Mouse (Mus musculus) thymus, postnatal 0 days (tissue): ENCODE results near the gene Clec4b2. TPM values are rescaled to one million over a fixed set of nuclear protein-coding genes. Genes with fewer than 3 reads are reported as not detected.
"Not testable (repeated sequence)": the region's sequence is repeated elsewhere in the genome, so short reads cannot be mapped to it uniquely, and the experiment has no call there.

Experiments used
- DNase-seq: peaks from one replicate; pipeline ENCODE4 v3.0.0-alpha.2; 2015; ENCODE audit warnings: low spot score
- polyA plus RNA-seq: library from polyadenylated mRNA; unstranded; fragments of >200 nt; fragmentation: Nextera tagmentation; extraction: Ambion mirVana; gene quantifications from 2 replicates; pipeline ENCODE4 v1.2.1, GENCODE M21; 2015

Clec4b2 gene
- polyA plus RNA-seq = 0.12 and 0.18 TPM in 2 replicates

GRCm38 (mm10) chr6:123172593-123172992, at the start of gene Clec4b2:
Gene Clec4b2 (plus strand): TSS chr6:123172893.
- DNase-seq = no peak

GRCm38 (mm10) chr6:123123195-123123594, 49.5 kb upstream of the Clec4b2 start:
- no peak for DNase-seq

- no peak for DNase-seq
Observed at GRCm38 (mm10) chr6:123127173-123127572, 45.5 kb upstream of the Clec4b2 start.

- DNase-seq = not testable (repeated sequence)
Observed at GRCm38 (mm10) chr6:123137766-123138526, 34.7 kb upstream of the Clec4b2 start.

- no peak for DNase-seq
Observed at GRCm38 (mm10) chr6:123170106-123170505, 2.6 kb upstream of the Clec4b2 start.

GRCm38 (mm10) chr6:123171040-123171439, 1.7 kb upstream of the Clec4b2 start:
- DNase-seq = no peak

GRCm38 (mm10) chr6:123175549-123175948, 2.9 kb downstream of the Clec4b2 start:
- no peak for DNase-seq

- DNase-seq = not testable (repeated sequence)
Observed at GRCm38 (mm10) chr6:123184862-123185261, 12.2 kb downstream of the Clec4b2 start.

GRCm38 (mm10) chr6:123207187-123208076, 34.7 kb downstream of the Clec4b2 start:
- DNase-seq = no peak

GRCm38 (mm10) chr6:123208077-123208439, 35.4 kb downstream of the Clec4b2 start:
- DNase-seq = not testable (repeated sequence)

- DNase-seq = no peak
Observed at GRCm38 (mm10) chr6:123211726-123212125, 39.0 kb downstream of the Clec4b2 start.

- DNase-seq = no peak
Observed at GRCm38 (mm10) chr6:123227519-123228166, 55.0 kb downstream of the Clec4b2 start.

- DNase-seq = no peak
Observed at GRCm38 (mm10) chr6:123229644-123230043, 57.0 kb downstream of the Clec4b2 start, which contains the start of gene Clec4n. Gene Clec4n (plus strand): TSS chr6:123229843.

GRCm38 (mm10) chr6:123231149-123231548, 58.5 kb downstream of the Clec4b2 start:
- no peak for DNase-seq

- DNase-seq = no peak
Observed at GRCm38 (mm10) chr6:123237582-123237981, 64.9 kb downstream of the Clec4b2 start.

- no peak for DNase-seq
Observed at GRCm38 (mm10) chr6:123244201-123244600, 71.5 kb downstream of the Clec4b2 start.

- DNase-seq = not testable (repeated sequence)
Observed at GRCm38 (mm10) chr6:123248862-123249261, 76.2 kb downstream of the Clec4b2 start.

- DNase-seq = no peak
Observed at GRCm38 (mm10) chr6:123252735-123253134, 80.0 kb downstream of the Clec4b2 start.
